8 mouse cellular contexts compared by ENCODE assay signal in the genomic region with DNA sequence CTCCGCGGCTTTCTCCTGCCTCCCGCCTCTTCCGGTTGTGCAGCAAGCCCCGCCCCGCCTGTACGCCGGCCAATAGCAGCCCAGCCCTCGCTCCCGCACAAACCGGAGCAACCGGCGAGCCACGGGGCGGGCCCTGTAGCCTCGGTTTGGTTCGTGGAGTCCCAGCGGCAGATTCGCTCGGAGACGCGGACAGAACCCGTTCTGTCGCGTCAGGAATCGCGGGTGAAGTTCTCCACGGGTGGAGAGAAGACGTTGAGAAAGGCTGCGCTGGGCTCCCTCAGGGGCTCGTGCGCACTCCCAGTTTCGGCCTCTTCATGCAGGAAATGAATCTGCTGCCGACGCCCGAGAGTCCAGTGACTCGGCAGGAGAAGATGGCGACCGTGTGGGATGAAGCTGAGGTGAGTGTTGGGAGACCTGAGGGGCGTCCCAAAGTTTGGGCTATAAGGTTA. TPM values are rescaled to one million over a fixed set of nuclear protein-coding genes. Genes with fewer than 3 reads are reported as not detected.
DNase-seq lines count a peak whose midpoint lies in the region; ATAC-seq and TF ChIP-seq lines count a peak whose summit lies in the region.

Gene Psmc3, plus strand, starts transcription at position 76 of the 449 bp plus-strand sequence.

- H3K36me3 ChIP-seq in ES-E14 (ENCODE audit: control insufficient read depth, insufficient read depth, low read length, poor library complexity, severe bottlenecking), result peaks cover 32% of the 10 kb centered on the region
- H3K36me3 ChIP-seq in forebrain, embryonic 16.5 days (ENCODE audit: control insufficient read depth, insufficient read depth), result peaks cover 23% of the 10 kb centered on the region
- peaks cover 40% of the 10 kb centered on the region for H3K36me3 ChIP-seq in lung, embryonic 14.5 days (ENCODE audit: insufficient read depth)
- H3K36me3 ChIP-seq in thymus, adult 2 months (ENCODE audit: control insufficient read depth, insufficient read depth, low read length), result peaks cover 31% of the 10 kb centered on the region

- WGBS in forebrain, embryonic 16.5 days, result 0% methylated on average over 40 of the region's 40 CpGs
- WGBS in lung, embryonic 14.5 days, result under 1% methylated on average over 40 of the region's 40 CpGs
- WGBS in olfactory bulb, adult 2 months, result under 1% methylated on average over 40 of the region's 40 CpGs
- WGBS in thymus, adult 2 months, result under 1% methylated on average over 40 of the region's 40 CpGs

- H3K27ac ChIP-seq in ES-E14 (ENCODE audit: insufficient read depth, low read depth, low read length, poor library complexity, severe bottlenecking), result peak within 1 kb of the TSS; percentile 54
- H3K27ac ChIP-seq in forebrain, embryonic 16.5 days (ENCODE audit: low read length), result peak within 1 kb of the TSS; percentile 89
- H3K27ac ChIP-seq in layer of hippocampus, adult 2 months, result peak within 1 kb of the TSS; percentile 99
- H3K27ac ChIP-seq in lung, embryonic 14.5 days (ENCODE audit: low read depth), result peak within 1 kb of the TSS; percentile 72
- peak within 1 kb of the TSS; percentile 98 for H3K27ac ChIP-seq in olfactory bulb, adult 2 months (ENCODE audit: insufficient read depth, low read depth, low read length)
- peak within 1 kb of the TSS; percentile 54; the same call in 1 of the 2 replicates for H3K27ac ChIP-seq in thymus, adult 2 months (ENCODE audit: control insufficient read depth, insufficient read depth, low read length)

- H3K9ac ChIP-seq in ES-E14 (ENCODE audit: insufficient read depth, low read depth, low read length, poor library complexity, severe bottlenecking), result peak within 1 kb of the TSS; percentile 85
- H3K9ac ChIP-seq in forebrain, embryonic 16.5 days (replicated peaks; ENCODE audit: low read depth, low read length), result peak within 1 kb of the TSS; percentile 82
- peak within 1 kb of the TSS; percentile 76 for H3K9ac ChIP-seq in lung, embryonic 14.5 days

- no peaks in the 10 kb centered on the region for H3K27me3 ChIP-seq in forebrain, embryonic 16.5 days (replicated peaks; ENCODE audit: control insufficient read depth, insufficient read depth, low read length)
- no peaks in the 10 kb centered on the region for H3K27me3 ChIP-seq in lung, embryonic 14.5 days (ENCODE audit: insufficient read depth, low read length)
- H3K27me3 ChIP-seq in thymus, adult 2 months (ENCODE audit: control insufficient read depth, insufficient read depth, low read length), result no peaks in the 10 kb centered on the region

- intact Hi-C loops in heart, postnatal 36 days (cut with DNase I), result loop anchor here (1.0 to 5.0 kb wide), 3 partner anchors 37 to 137 kb away; partner anchors contain the start of gene Celf1

- H3K9me3 ChIP-seq in ES-E14 (ENCODE audit: control insufficient read depth, insufficient read depth, low read depth, low read length), result no peaks in the 10 kb centered on the region
- no peaks in the 10 kb centered on the region for H3K9me3 ChIP-seq in forebrain, embryonic 16.5 days (ENCODE audit: control insufficient read depth, low read length)
- H3K9me3 ChIP-seq in lung, embryonic 14.5 days (ENCODE audit: low read depth, low read length), result no peaks in the 10 kb centered on the region

- no peak for TF ChIP-seq CTCF in layer of hippocampus, adult 2 months (conservative IDR thresholded peaks at IDR 0.05)
- TF ChIP-seq CTCF in lung, embryonic 14.5 days (IDR thresholded peaks at IDR 0.05; ENCODE audit: low read depth), result no peak
- TF ChIP-seq CTCF in olfactory bulb, adult 2 months (IDR thresholded peaks at IDR 0.05; ENCODE audit: insufficient read depth, low read depth, low read length), result no peak
- 0 out of 2 replicates have a peak, but pooled peaks have one; percentile 32 for TF ChIP-seq CTCF in thymus, adult 2 months (IDR thresholded peaks at IDR 0.05; ENCODE audit: borderline replicate concordance, control insufficient read depth, extremely low read depth, insufficient read depth, low read length, poor library complexity)

- peak; percentile 99 for ATAC-seq in forebrain, embryonic 16.5 days
- ATAC-seq in lung, embryonic 14.5 days (ENCODE audit: insufficient read depth), result peak; percentile 98

- peak within 1 kb of the TSS; percentile 77 to 85 for H3K4me3 ChIP-seq in ES-E14 (ENCODE audit: insufficient read depth in 1 of 2, low read depth in 1 of 2, low read length in 2 of 2, poor library complexity in 1 of 2, severe bottlenecking in 1 of 2)
- H3K4me3 ChIP-seq in forebrain, embryonic 16.5 days (replicated peaks; ENCODE audit: low read length), result peak within 1 kb of the TSS; percentile 81
- peak within 1 kb of the TSS; percentile 66 for H3K4me3 ChIP-seq in layer of hippocampus, adult 2 months
- H3K4me3 ChIP-seq in lung, embryonic 14.5 days (ENCODE audit: low read depth, low read length), result peak within 1 kb of the TSS; percentile 84
- H3K4me3 ChIP-seq in olfactory bulb, adult 2 months (ENCODE audit: insufficient read depth, low read depth, low read length), result peak within 1 kb of the TSS; percentile 93
- H3K4me3 ChIP-seq in thymus, adult 2 months (ENCODE audit: control insufficient read depth, insufficient read depth, low read length), result peak within 1 kb of the TSS; percentile 60

- 0 out of 4 replicates have a peak, but pooled peaks cover 0 to 2% of the 10 kb centered on the region in 2 experiments for H3K4me1 ChIP-seq in ES-E14 (ENCODE audit: control insufficient read depth in 2 of 2, insufficient read depth in 2 of 2, low read length in 2 of 2, poor library complexity in 1 of 2)
- H3K4me1 ChIP-seq in forebrain, embryonic 16.5 days (replicated peaks; ENCODE audit: control insufficient read depth, insufficient read depth, low read length), result peaks cover 14% of the 10 kb centered on the region
- H3K4me1 ChIP-seq in lung, embryonic 14.5 days (ENCODE audit: insufficient read depth), result peaks cover 5% of the 10 kb centered on the region; the same call in 1 of the 2 replicates
- H3K4me1 ChIP-seq in olfactory bulb, adult 2 months (ENCODE audit: control insufficient read depth, insufficient read depth, low read length), result peaks cover 9% of the 10 kb centered on the region
- peaks cover 6% of the 10 kb centered on the region for H3K4me1 ChIP-seq in thymus, adult 2 months (replicated peaks; ENCODE audit: control insufficient read depth, insufficient read depth, low read length)

- TF ChIP-seq POLR2A in olfactory bulb, adult 2 months (IDR thresholded peaks at IDR 0.05; ENCODE audit: insufficient read depth, low read depth, low read length), result peak; percentile 82
- peak; percentile 91; the same call in 1 of the 2 replicates for TF ChIP-seq POLR2A in thymus, adult 2 months (IDR thresholded peaks at IDR 0.05; ENCODE audit: control insufficient read depth, extremely low read depth, insufficient read depth, low read length, poor library complexity)

- peak; percentile 77 for DNase-seq in ES-E14 (ENCODE audit: low read depth, low spot score)
- peak; percentile 96 for DNase-seq in cerebellum, adult 11-12 months
- DNase-seq in heart, postnatal 36 days, result peak; percentile 97 to 98
- peak; percentile 97 to 98 for DNase-seq in layer of hippocampus, adult 2 months (ENCODE audit: low spot score in 2 of 2)
- peak; percentile 97 for DNase-seq in lung, embryonic 14.5 days
- DNase-seq in thymus, adult 2 months, result peak; percentile 97

- in situ Hi-C loops in ES-E14 (cut with MboI; ENCODE audit: low sequenced_read_pairs in 2 of 2, unreplicated experiment in 2 of 2), result no loop called here

- H3K4me2 ChIP-seq in forebrain, embryonic 16.5 days (ENCODE audit: low read length), result peak within 1 kb of the TSS; percentile 81
- H3K4me2 ChIP-seq in lung, embryonic 14.5 days, result peak within 1 kb of the TSS; percentile 91

TF ChIP-seq in ES-E14, 5 proteins besides CTCF, POLR2A, EP300 and RAD21:
- TF ChIP-seq HCFC1 (IDR thresholded peaks at IDR 0.05; ENCODE audit: borderline replicate concordance, insufficient read depth, low read length), result peak; percentile 92
- TF ChIP-seq ZC3H11A (IDR thresholded peaks at IDR 0.05; ENCODE audit: borderline replicate concordance, low read depth, low read length), result peak; percentile 90
- TF ChIP-seq ZNF384 (IDR thresholded peaks at IDR 0.05; ENCODE audit: low read depth, low read length), result no peak
- TF ChIP-seq CHD2 (IDR thresholded peaks at IDR 0.05; ENCODE audit: low read depth, low read length), result no peak
- no peak for TF ChIP-seq MAFK (IDR thresholded peaks at IDR 0.05; ENCODE audit: insufficient read depth, low read depth, low read length)

RNA-seq across cellular contexts. Expression of gene Psmc3, which starts in this region (rescaled TPM):
- total RNA-seq in ES-E14 (2012; rRNA removed), result 226 and 262 TPM in 2 replicates
- polyA plus RNA-seq in forebrain, embryonic 16.5 days (2015; fragmentation: Nextera tagmentation; extraction: Ambion mirVana), result 236 and 238 TPM in 2 replicates
- 100 to 1,000 TPM; 211 to 237 TPM for total RNA-seq in heart, postnatal 36 days (2021)
- total RNA-seq in layer of hippocampus, adult 2 months (2021), result 100 to 1,000 TPM; 203 to 215 TPM
- 300 and 322 TPM in 2 replicates for polyA plus RNA-seq in lung, embryonic 14.5 days (2014; fragmentation: Nextera tagmentation; extraction: Ambion mirVana)
- polyA plus RNA-seq in olfactory bulb, adult 2 months (2012; ENCODE audit: insufficient read depth, insufficient read length, low replicate concordance, missing spikeins), result not detected in 2 replicates
- polyA plus RNA-seq in thymus, adult 2 months (2012; rRNA removed), result 103 and 114 TPM in 2 replicates

Comparison
In these comparisons a context has a peak if more than half of its experiments do, and no peak if none do; other contexts are left out.
1. Peak in every context shown above with its lines: DNase-seq, ATAC-seq, H3K4me3 ChIP-seq and H3K27ac ChIP-seq.